Mouse (Mus musculus) liver, embryonic 11.5 days (tissue): ENCODE measurements around the gene Tenm1. TPM values are rescaled to one million over a fixed set of nuclear protein-coding genes. Genes with fewer than 3 reads are reported as not detected.

ENCODE experiments used
- ATAC-seq: fragments of 200-750 bp; cut with Nextera tagmentation; replicated peaks from 2 replicates; pipeline ENCODE4 v1.8.0; 2017; ENCODE audit warnings: moderate number of reproducible peaks, mild to moderate bottlenecking, moderate TSS enrichment, moderate library complexity; ENCODE audit not compliant: low FRiP score
- DNase-seq: peaks from one replicate; pipeline ENCODE4 v3.0.0-alpha.2; 2017; ENCODE audit warnings: low spot score
- H3K27ac ChIP-seq: fragments of 300-500 bp; sonication (generic); 2 replicates; pipeline ENCODE4 v1.5.1; 2014; ENCODE audit warnings: mild to moderate bottlenecking, low read depth, low read length, control low read depth
- H3K27me3 ChIP-seq: fragments of 300-500 bp; sonication (generic); replicated peaks from 2 replicates; pipeline ENCODE4 v1.6.1; 2014; ENCODE audit warnings: low read length, mixed read lengths; ENCODE audit not compliant: control insufficient read depth, insufficient read depth
- H3K36me3 ChIP-seq: fragments of 300-500 bp; sonication (generic); 2 replicates; pipeline ENCODE4 v1.6.1; 2014; ENCODE audit warnings: mild to moderate bottlenecking, low read length, moderate library complexity, mixed read lengths; ENCODE audit not compliant: control insufficient read depth, insufficient read depth
- H3K4me1 ChIP-seq: fragments of 300-500 bp; sonication (generic); replicated peaks from 2 replicates; pipeline ENCODE4 v1.6.1; 2014; ENCODE audit warnings: low read length, mixed read lengths; ENCODE audit not compliant: control insufficient read depth, insufficient read depth
- H3K4me2 ChIP-seq: fragments of 300-500 bp; sonication (generic); 2 replicates; pipeline ENCODE4 v1.6.1; 2014; ENCODE audit warnings: mild to moderate bottlenecking, control low read depth, moderate library complexity
- H3K4me3 ChIP-seq: fragments of 300-500 bp; sonication (generic); 2 replicates; pipeline ENCODE4 v1.5.1; 2014; ENCODE audit warnings: low read depth, low read length, control low read depth
- H3K9ac ChIP-seq: fragments of 300-500 bp; sonication (generic); 2 replicates; pipeline ENCODE4 v1.6.1; 2014; ENCODE audit warnings: low read depth, low read length, control low read depth
- H3K9me3 ChIP-seq: fragments of 300-500 bp; sonication (generic); 2 replicates; pipeline ENCODE4 v1.6.1; 2016; ENCODE audit warnings: low read length, inconsistent platforms, mixed read lengths; ENCODE audit not compliant: control insufficient read depth
- WGBS: fragments of 180-500 bp; shearing (Covaris S2); extraction: QIAGEN DNeasy Blood & Tissue Kit; methylation state at CpG from one replicate; pipeline ENCODE4 v1.1.7; 2014; 5-methylcytosine and 5-hydroxymethylcytosine counted together
- polyA plus RNA-seq: library from polyadenylated mRNA; unstranded; fragments of >200 nt; fragmentation: Nextera tagmentation; extraction: Ambion mirVana; gene quantifications from 2 replicates; pipeline ENCODE4 v1.2.1, GENCODE M21; 2014

The Tenm1 gene
- polyA plus RNA-seq, 1 experiment from 2014 or later: 0.11 TPM

GRCm38 (mm10) chrX:43372526-43372925 is 56.4 kb downstream of the Tenm1 start:
- no peak overlapping the region for H3K4me2 ChIP-seq
- H3K27me3 ChIP-seq: no peaks in the 10 kb centered on the region
- no peak overlapping the region for H3K27ac ChIP-seq
- DNase-seq (no peak), ATAC-seq (no peak)
- no peak overlapping the region for H3K9ac ChIP-seq
- no peaks in the 10 kb centered on the region for H3K36me3 ChIP-seq
- H3K9me3 ChIP-seq: no peaks in the 10 kb centered on the region
- WGBS: 53% methylated on average over 1 of the region's 1 CpGs
- no peak overlapping the region for H3K4me3 ChIP-seq
- no peaks in the 10 kb centered on the region for H3K4me1 ChIP-seq

- Histone ChIP-seq H3K36me3 (no peaks in the 10 kb centered on the region), H3K4me2 (no peak overlapping the region), H3K27me3 (no peaks in the 10 kb centered on the region), H3K4me3 (no peak overlapping the region), H3K4me1 (no peaks in the 10 kb centered on the region), H3K27ac (no peak overlapping the region), H3K9me3 (no peaks in the 10 kb centered on the region), H3K9ac (no peak overlapping the region)
- 85% methylated on average over 1 of the region's 1 CpGs for WGBS
- no peak for ATAC-seq
- no peak for DNase-seq
Measured at GRCm38 (mm10) chrX:43319351-43319750, 109.6 kb downstream of the Tenm1 start.

DNA sequence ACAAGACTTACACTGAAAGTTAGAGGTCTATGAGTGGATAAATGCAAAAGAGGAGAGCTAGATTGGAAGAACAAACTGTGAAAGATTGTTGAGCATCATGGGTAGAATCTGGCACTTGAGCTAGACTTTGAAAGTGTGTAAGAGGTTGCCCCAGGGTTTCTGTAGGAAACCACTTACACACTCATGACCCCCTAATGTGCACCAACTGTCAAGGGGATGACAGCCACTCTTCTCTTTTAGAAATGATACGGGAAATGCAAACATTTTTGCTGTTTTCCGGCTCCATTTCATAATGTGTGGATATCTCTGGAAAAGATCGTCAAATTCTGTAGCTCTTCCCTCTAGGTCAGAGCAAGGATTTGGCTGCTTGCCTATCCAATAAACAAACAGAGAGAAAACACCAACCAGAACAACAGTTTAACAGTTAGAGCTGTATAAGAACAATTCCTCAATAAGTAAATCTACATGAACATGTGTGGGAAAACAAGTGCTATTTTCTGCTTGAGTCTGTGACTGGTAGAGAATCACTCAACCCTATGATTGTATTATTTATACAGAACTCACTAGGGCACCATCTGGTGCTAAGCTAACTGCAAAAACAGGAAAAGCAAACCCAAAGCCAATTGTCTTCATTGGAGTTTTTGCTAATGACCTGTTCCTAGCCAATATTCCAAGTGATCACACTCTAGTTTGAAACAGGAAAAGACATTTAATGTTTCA is 111.0 kb downstream of the Tenm1 start:
- Histone ChIP-seq H3K4me1 (no peaks in the 10 kb centered on the region), H3K36me3 (no peaks in the 10 kb centered on the region), H3K4me3 (no peak overlapping the region), H3K4me2 (no peak overlapping the region), H3K27ac (no peak overlapping the region), H3K9me3 (no peaks in the 10 kb centered on the region), H3K9ac (no peak overlapping the region), H3K27me3 (no peaks in the 10 kb centered on the region)
- no peak for ATAC-seq
- 76% methylated on average over 3 of the region's 3 CpGs for WGBS
- DNase-seq: no peak

DNA sequence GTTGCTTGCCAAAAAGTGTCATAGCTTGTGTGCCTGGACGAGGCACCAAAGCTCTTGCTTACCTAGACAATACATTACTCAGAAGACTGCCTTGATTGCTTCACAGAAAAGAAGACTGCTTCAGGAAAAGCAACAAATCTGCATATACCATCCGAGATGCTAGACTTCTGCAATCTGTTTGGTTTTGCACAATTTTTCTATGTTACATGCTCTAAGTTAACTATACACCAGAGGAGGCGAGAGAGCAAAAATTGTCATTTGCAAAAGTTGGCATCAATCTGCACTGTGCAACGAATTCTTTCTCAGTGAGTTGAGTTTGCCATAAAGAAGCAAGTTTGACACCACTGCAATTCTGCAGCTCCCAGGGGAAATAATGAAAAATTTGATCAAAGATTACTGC is 193.1 kb downstream of the Tenm1 start:
- Histone ChIP-seq H3K4me1 (no peaks in the 10 kb centered on the region), H3K4me3 (no peak overlapping the region), H3K27me3 (no peaks in the 10 kb centered on the region), H3K36me3 (no peaks in the 10 kb centered on the region), H3K4me2 (no peak overlapping the region), H3K9me3 (no peaks in the 10 kb centered on the region), H3K27ac (no peak overlapping the region), H3K9ac (no peak overlapping the region)
- ATAC-seq (no peak), DNase-seq (no peak)
- 57% methylated on average over 4 of the region's 4 CpGs for WGBS

DNA sequence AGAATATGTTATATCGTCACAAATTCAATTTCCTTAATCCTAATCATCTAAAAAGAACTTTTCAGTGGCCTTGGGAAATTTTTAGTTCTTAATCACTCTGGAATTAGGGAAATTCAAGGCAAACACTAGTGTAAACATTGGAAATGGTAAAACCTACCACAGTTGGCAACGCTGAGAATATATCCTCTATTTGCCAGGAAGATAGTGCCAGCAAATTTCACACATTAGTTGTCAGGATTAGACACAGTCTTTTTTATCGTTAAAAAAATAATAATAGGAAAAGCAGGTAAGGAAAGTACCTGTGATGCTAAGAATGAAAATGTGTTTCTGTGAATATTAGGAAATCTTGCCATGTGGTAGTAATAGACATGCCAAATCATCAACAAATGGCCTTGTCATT is 223.9 kb downstream of the Tenm1 start:
- no peak for DNase-seq
- Histone ChIP-seq H3K9ac (no peak overlapping the region), H3K27me3 (no peaks in the 10 kb centered on the region), H3K4me3 (no peak overlapping the region), H3K4me1 (no peaks in the 10 kb centered on the region), H3K9me3 (no peaks in the 10 kb centered on the region), H3K4me2 (no peak overlapping the region), H3K36me3 (no peaks in the 10 kb centered on the region), H3K27ac (no peak overlapping the region)
- WGBS: 72% methylated on average over 3 of the region's 3 CpGs
- no peak for ATAC-seq

GRCm38 (mm10) chrX:43202249-43202783 is 226.6 kb downstream of the Tenm1 start:
- no peak overlapping the region for H3K4me2 ChIP-seq
- H3K27ac ChIP-seq: no peak overlapping the region
- no peaks in the 10 kb centered on the region for H3K36me3 ChIP-seq
- no peaks in the 10 kb centered on the region for H3K4me1 ChIP-seq
- no peak overlapping the region for H3K9ac ChIP-seq
- DNase-seq (no peak), ATAC-seq (no peak)
- 71% methylated on average over 5 of the region's 5 CpGs for WGBS
- H3K9me3 ChIP-seq: no peaks in the 10 kb centered on the region
- H3K27me3 ChIP-seq: no peaks in the 10 kb centered on the region
- H3K4me3 ChIP-seq: no peak overlapping the region

DNA sequence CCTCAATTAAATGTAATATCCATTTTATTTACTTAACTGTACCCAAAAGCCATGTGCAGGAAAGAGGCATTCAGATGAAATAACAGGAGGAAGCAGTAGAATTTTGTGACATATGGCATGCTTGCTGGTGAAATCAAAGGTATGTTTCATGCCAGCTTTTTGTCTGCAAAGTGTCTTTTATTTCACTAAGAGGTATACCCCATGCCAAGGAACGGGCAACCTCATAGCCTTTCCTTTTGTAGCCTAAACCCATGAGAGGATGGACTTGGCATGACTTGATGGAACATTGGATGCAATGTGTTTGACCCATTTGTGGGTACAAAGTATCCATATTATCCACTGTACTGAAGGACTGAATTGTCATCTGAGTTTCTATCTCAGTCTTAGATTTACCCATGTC is 246.0 kb downstream of the Tenm1 start:
- Histone ChIP-seq H3K9me3 (no peaks in the 10 kb centered on the region), H3K9ac (no peak overlapping the region), H3K4me1 (no peaks in the 10 kb centered on the region), H3K27ac (no peak overlapping the region), H3K4me3 (no peak overlapping the region), H3K36me3 (no peaks in the 10 kb centered on the region), H3K4me2 (no peak overlapping the region), H3K27me3 (no peaks in the 10 kb centered on the region)
- DNase-seq (no peak), ATAC-seq (no peak)
- WGBS: 74% methylated on average over 1 of the region's 1 CpGs

- DNase-seq: no peak
- ATAC-seq: no peak
- H3K4me3 ChIP-seq: no peak overlapping the region
- H3K36me3 ChIP-seq: no peaks in the 10 kb centered on the region
- H3K27me3 ChIP-seq: no peaks in the 10 kb centered on the region
- no peaks in the 10 kb centered on the region for H3K4me1 ChIP-seq
- no peak overlapping the region for H3K27ac ChIP-seq
- no peak overlapping the region for H3K4me2 ChIP-seq
- 68% methylated on average over 3 of the region's 3 CpGs for WGBS
- no peaks in the 10 kb centered on the region for H3K9me3 ChIP-seq
- H3K9ac ChIP-seq: no peak overlapping the region
Measured at GRCm38 (mm10) chrX:43151561-43151960, 277.4 kb downstream of the Tenm1 start.

DNA sequence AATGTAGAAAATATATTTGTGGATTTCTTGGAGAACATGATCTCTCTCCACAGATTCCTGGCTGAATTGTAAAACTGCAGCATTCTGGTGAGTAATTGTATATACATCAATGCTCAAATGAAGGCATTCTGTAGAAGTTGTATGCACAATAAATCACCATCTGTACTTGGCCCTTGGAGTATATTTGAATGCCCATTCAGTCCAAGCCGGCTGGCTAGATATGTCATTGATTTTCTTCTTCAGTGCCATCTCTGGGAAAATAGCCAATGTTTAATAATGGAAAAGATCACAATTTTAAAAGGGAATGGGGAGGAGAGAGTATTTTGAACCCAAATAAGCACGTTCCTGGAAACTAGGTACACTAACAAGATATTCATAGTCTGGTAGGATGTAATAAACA is 299.2 kb downstream of the Tenm1 start:
- no peaks in the 10 kb centered on the region for H3K27me3 ChIP-seq
- no peaks in the 10 kb centered on the region for H3K36me3 ChIP-seq
- no peak overlapping the region for H3K4me2 ChIP-seq
- DNase-seq: no peak
- no peak for ATAC-seq
- H3K9me3 ChIP-seq: no peaks in the 10 kb centered on the region
- WGBS: 54% methylated on average over 2 of the region's 2 CpGs
- no peak overlapping the region for H3K4me3 ChIP-seq
- H3K4me1 ChIP-seq: no peaks in the 10 kb centered on the region
- no peak overlapping the region for H3K9ac ChIP-seq
- no peak overlapping the region for H3K27ac ChIP-seq
